Mouse (Mus musculus): ENCODE measurements around the gene Rfx3.

DNA sequence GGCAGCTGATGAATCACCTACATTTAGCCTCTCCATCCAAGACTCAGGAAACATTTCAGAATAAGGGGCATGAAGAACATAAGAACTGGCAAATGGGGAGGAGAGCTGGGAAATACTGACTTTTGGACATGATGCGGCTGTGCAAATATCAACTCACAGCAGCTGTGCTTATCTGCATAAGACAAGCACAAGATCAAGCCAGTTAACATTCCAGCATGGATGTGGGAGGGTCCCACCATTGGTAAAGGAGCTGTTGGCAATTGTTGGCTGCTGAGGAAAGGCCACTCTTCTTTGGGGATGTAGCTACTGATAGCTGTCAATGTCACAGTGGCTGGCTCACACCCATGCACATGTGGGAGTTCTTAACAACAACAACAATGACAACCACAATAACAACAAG lies 263.7 kb downstream of the Rfx3 start:
- TF ChIP-seq CTCF (IDR thresholded peaks at IDR 0.05; ENCODE audit: extremely low read depth, insufficient read depth, low read length) (no peak), POLR2A (IDR thresholded peaks at IDR 0.05; ENCODE audit: extremely low read depth, insufficient read depth, low read length) (no peak)
